Comparison of ENCODE assay signal across 8 mouse cellular contexts in genomic region chr7:25010090-25010913, GRCm38 (mm10). TPM values are rescaled to one million over a fixed set of nuclear protein-coding genes. Genes with fewer than 3 reads are reported as not detected.
A peak's percentile ranks its signal among the peaks of the same experiment; 100 is the strongest.
DNase-seq lines count a peak whose midpoint lies in the region; ATAC-seq lines count a peak whose summit lies in the region.

No protein-coding gene starts in this region.

- H3K4me1 ChIP-seq in heart, embryonic 10.5 days, result peaks cover 34% of the 10 kb centered on the region
- peaks cover 34% of the 10 kb centered on the region for H3K4me1 ChIP-seq in embryonic facial prominence, embryonic 12.5 days
- peaks cover 56% of the 10 kb centered on the region for H3K4me1 ChIP-seq in hindbrain, embryonic 12.5 days
- H3K4me1 ChIP-seq in stomach, embryonic 15.5 days, result peaks cover 11% of the 10 kb centered on the region

- H3K9me3 ChIP-seq in heart, embryonic 10.5 days, result no peaks in the 10 kb centered on the region
- H3K9me3 ChIP-seq in embryonic facial prominence, embryonic 12.5 days, result no peaks in the 10 kb centered on the region
- H3K9me3 ChIP-seq in hindbrain, embryonic 12.5 days (replicated peaks), result no peaks in the 10 kb centered on the region
- H3K9me3 ChIP-seq in stomach, embryonic 15.5 days, result no peaks in the 10 kb centered on the region

- peak overlapping the region; percentile 61 for H3K4me3 ChIP-seq in heart, embryonic 10.5 days
- peak overlapping the region; percentile 37 for H3K4me3 ChIP-seq in embryonic facial prominence, embryonic 12.5 days
- peak overlapping the region; percentile 34 for H3K4me3 ChIP-seq in hindbrain, embryonic 12.5 days
- H3K4me3 ChIP-seq in stomach, embryonic 15.5 days (replicated peaks), result peak overlapping the region; percentile 35

- H3K27me3 ChIP-seq in heart, embryonic 10.5 days (ENCODE audit: insufficient read depth, poor library complexity, severe bottlenecking), result peaks cover 89% of the 10 kb centered on the region
- peaks cover 77% of the 10 kb centered on the region for H3K27me3 ChIP-seq in embryonic facial prominence, embryonic 12.5 days
- peaks cover 79% of the 10 kb centered on the region for H3K27me3 ChIP-seq in hindbrain, embryonic 12.5 days
- peaks cover 64% of the 10 kb centered on the region for H3K27me3 ChIP-seq in stomach, embryonic 15.5 days (replicated peaks)

- intact Hi-C loops in heart, postnatal 25 days (cut with DNase I), result no loop called here
- intact Hi-C loops in left cerebral cortex, postnatal 10 days (cut with DNase I), result no loop called here

- WGBS in heart, embryonic 10.5 days, result 1% methylated on average over 96 of the region's 97 CpGs
- 2% methylated on average over 97 of the region's 97 CpGs for WGBS in embryonic facial prominence, embryonic 12.5 days
- 1% methylated on average over 90 of the region's 97 CpGs for WGBS in hindbrain, embryonic 12.5 days
- 4% methylated on average over 84 of the region's 97 CpGs for WGBS in stomach, embryonic 15.5 days

- H3K4me2 ChIP-seq in embryonic facial prominence, embryonic 12.5 days (replicated peaks), result peak overlapping the region; percentile 75
- H3K4me2 ChIP-seq in hindbrain, embryonic 12.5 days (replicated peaks), result peak overlapping the region; percentile 67
- peak overlapping the region; percentile 74 for H3K4me2 ChIP-seq in stomach, embryonic 15.5 days

- no peak for DNase-seq in heart, embryonic 10.5 days (ENCODE audit: low spot score)
- no peak for DNase-seq in heart, postnatal 25 days (ENCODE audit: low spot score)
- DNase-seq in adrenal gland, postnatal 25 days, result peak; percentile 64
- peak; percentile 62 to 81 for DNase-seq in left cerebral cortex, postnatal 10 days (ENCODE audit: extremely low spot score in 1 of 2, low spot score in 2 of 2)

- peaks cover 35% of the 10 kb centered on the region for H3K36me3 ChIP-seq in heart, embryonic 10.5 days
- peaks cover 21% of the 10 kb centered on the region for H3K36me3 ChIP-seq in embryonic facial prominence, embryonic 12.5 days
- peaks cover 31% of the 10 kb centered on the region for H3K36me3 ChIP-seq in hindbrain, embryonic 12.5 days
- peaks cover 5% of the 10 kb centered on the region; the same call in 1 of the 2 replicates for H3K36me3 ChIP-seq in stomach, embryonic 15.5 days

- H3K9ac ChIP-seq in embryonic facial prominence, embryonic 12.5 days, result peak overlapping the region; percentile 40
- H3K9ac ChIP-seq in hindbrain, embryonic 12.5 days, result peak overlapping the region; percentile 60
- no peak overlapping the region for H3K9ac ChIP-seq in stomach, embryonic 15.5 days

- no peak overlapping the region for H3K27ac ChIP-seq in heart, embryonic 10.5 days
- H3K27ac ChIP-seq in embryonic facial prominence, embryonic 12.5 days, result no peak overlapping the region
- H3K27ac ChIP-seq in hindbrain, embryonic 12.5 days, result peak overlapping the region; percentile 95
- no peak overlapping the region for H3K27ac ChIP-seq in stomach, embryonic 15.5 days

- ATAC-seq in embryonic facial prominence, embryonic 12.5 days (ENCODE audit: insufficient number of reproducible peaks, insufficient read depth, low FRiP score, low TSS enrichment), result no peak
- ATAC-seq in hindbrain, embryonic 12.5 days (ENCODE audit: low FRiP score), result no peak
- peak; percentile 39; the same call in 1 of the 2 replicates for ATAC-seq in megakaryocyte-erythroid progenitor cell, adult 5-6 weeks (replicated peaks; ENCODE audit: low FRiP score, low TSS enrichment, poor library complexity, severe bottlenecking)
- no peak for ATAC-seq in stomach, embryonic 15.5 days (ENCODE audit: insufficient read depth, low FRiP score, low read depth)

RNA-seq across cellular contexts. Expression of gene Atp1a3, which starts 4.5 kb away (rescaled TPM):
- 2.2 and 3.5 TPM in 2 replicates for polyA plus RNA-seq in heart, embryonic 10.5 days (2016; fragmentation: Nextera tagmentation; extraction: Ambion mirVana)
- total RNA-seq in heart, postnatal 25 days (2021), result under 1 TPM; 0.47 to 0.67 TPM
- 84.1 and 110 TPM in 2 replicates for total RNA-seq in adrenal gland, postnatal 25 days (2021)
- 3.8 and 7.4 TPM in 2 replicates for polyA plus RNA-seq in embryonic facial prominence, embryonic 12.5 days (2016; fragmentation: Nextera tagmentation; extraction: Ambion mirVana)
- polyA plus RNA-seq in hindbrain, embryonic 12.5 days (2016; fragmentation: Nextera tagmentation; extraction: Ambion mirVana), result 110 and 121 TPM in 2 replicates
- total RNA-seq in left cerebral cortex, postnatal 10 days (2021), result 1,000 to 10,000 TPM; 2,078 to 2,206 TPM
- not detected in 2 replicates for total RNA-seq in megakaryocyte-erythroid progenitor cell, adult 5-6 weeks (2014; fragmentation: Nextera tagmentation)
- total RNA-seq in megakaryocyte-erythroid progenitor cell, adult 5-6 weeks (2017), result 0.75 TPM in 1 of 2 replicates, not detected in the other
- 3.6 and 4.3 TPM in 2 replicates for polyA plus RNA-seq in stomach, embryonic 15.5 days (2015; fragmentation: Nextera tagmentation; extraction: Ambion mirVana)

RNA-seq across cellular contexts. Expression of gene Rabac1, which starts 37.7 kb away (rescaled TPM):
- 114 and 151 TPM in 2 replicates for polyA plus RNA-seq in heart, embryonic 10.5 days (2016; fragmentation: Nextera tagmentation; extraction: Ambion mirVana)
- 100 to 1,000 TPM; 285 to 315 TPM for total RNA-seq in heart, postnatal 25 days (2021)
- 244 and 300 TPM in 2 replicates for total RNA-seq in adrenal gland, postnatal 25 days (2021)
- polyA plus RNA-seq in embryonic facial prominence, embryonic 12.5 days (2016; fragmentation: Nextera tagmentation; extraction: Ambion mirVana), result 106 and 116 TPM in 2 replicates
- 122 and 138 TPM in 2 replicates for polyA plus RNA-seq in hindbrain, embryonic 12.5 days (2016; fragmentation: Nextera tagmentation; extraction: Ambion mirVana)
- total RNA-seq in left cerebral cortex, postnatal 10 days (2021), result 100 to 1,000 TPM; 293 to 300 TPM
- 128 and 146 TPM in 2 replicates for total RNA-seq in megakaryocyte-erythroid progenitor cell, adult 5-6 weeks (2014; fragmentation: Nextera tagmentation)
- 38.0 and 103 TPM in 2 replicates for total RNA-seq in megakaryocyte-erythroid progenitor cell, adult 5-6 weeks (2017)
- 172 and 217 TPM in 2 replicates for polyA plus RNA-seq in stomach, embryonic 15.5 days (2015; fragmentation: Nextera tagmentation; extraction: Ambion mirVana)

Comparison
In these comparisons a context has a peak if more than half of its experiments do, and no peak if none do; other contexts are left out.
1. DNase-seq: peak in adrenal gland, postnatal 25 days (single experiment) and left cerebral cortex, postnatal 10 days (2 of 2); none in heart, embryonic 10.5 days (single experiment) and heart, postnatal 25 days (single experiment).
2. RNA of gene Atp1a3, which starts 4.5 kb away (total RNA-seq): 2,078 to 2,206 TPM in left cerebral cortex, postnatal 10 days and 84.1 to 110 TPM in adrenal gland, postnatal 25 days; 0.75 TPM in megakaryocyte-erythroid progenitor cell, adult 5-6 weeks and 0.47 to 0.67 TPM in heart, postnatal 25 days; every median in the first group is over 10 times any median in the second.
3. Peak in every context shown above with its lines, with median percentiles within 50 percentile points of each other: H3K4me3 ChIP-seq and H3K4me2 ChIP-seq.